Mouse (Mus musculus) left cerebral cortex, postnatal 25 days (tissue): ENCODE data around the gene Ncs1. TPM values are rescaled to one million over a fixed set of nuclear protein-coding genes. Genes with fewer than 3 reads are reported as not detected.

Source experiments
- DNase-seq, 2 experiments: peaks; one replicate each; pipeline ENCODE4 v3.0.0; 2022; ENCODE audit warnings: low spot score in 2 of 2, mixed read lengths in 1 of 2
- intact Hi-C: fragments of 180-260 bp; cut with DNase I; formaldehyde crosslinking; loops from one replicate; pipeline ENCODE4 v1.15.1; 2025
- total RNA-seq, 2 experiments: library from RNA; stranded (reverse); gene quantifications; 2 replicates each; pipeline ENCODE4 v1.2.3; 2021

Ncs1 gene
- total RNA-seq, 2 experiments from 2014 or later: 196 to 203 TPM

GRCm38 (mm10) chr2:31269847-31270246, 24.2 kb downstream of the Ncs1 start:
- no peak for DNase-seq
- intact Hi-C loops: no loop called here

GRCm38 (mm10) chr2:31270470-31270869, 24.8 kb downstream of the Ncs1 start:
- intact Hi-C loops: no loop called here
- no peak for DNase-seq

GRCm38 (mm10) chr2:31271071-31271470, 25.4 kb downstream of the Ncs1 start:
- intact Hi-C loops: no loop called here
- DNase-seq: no peak

- no peak for DNase-seq
These were observed 29.4 kb downstream of the Ncs1 start for GRCm38 (mm10) chr2:31274993-31275392.

GRCm38 (mm10) chr2:31277810-31278209, 32.2 kb downstream of the Ncs1 start:
- intact Hi-C loops: no loop called here
- DNase-seq: peak in 1 of 2 experiments; percentile 49

More at GRCm38 (mm10) chr2:31274993-31275392, 29.4 kb downstream of the Ncs1 start:
- intact Hi-C loops: no loop called here

GRCm38 (mm10) chr2:31278483-31278882, 32.9 kb downstream of the Ncs1 start:
- peak in 1 of 2 experiments; percentile 47 for DNase-seq
- intact Hi-C loops: no loop called here

GRCm38 (mm10) chr2:31281138-31281537, 35.5 kb downstream of the Ncs1 start:
- intact Hi-C loops: no loop called here
- peak in 1 of 2 experiments; percentile 71 for DNase-seq

- DNase-seq: no peak
- intact Hi-C loops: no loop called here
These were observed 36.6 kb downstream of the Ncs1 start for GRCm38 (mm10) chr2:31282266-31282665.

GRCm38 (mm10) chr2:31282880-31283279, 37.3 kb downstream of the Ncs1 start:
- intact Hi-C loops: no loop called here
- peak in 1 of 2 experiments; percentile 59 for DNase-seq

GRCm38 (mm10) chr2:31284531-31284930, 38.9 kb downstream of the Ncs1 start:
- intact Hi-C loops: no loop called here
- DNase-seq: no peak

GRCm38 (mm10) chr2:31291421-31291820, 45.8 kb downstream of the Ncs1 start:
- DNase-seq: peak; percentile 62 to 71
- intact Hi-C loops: loop anchor here (1.0 to 10.0 kb wide), 2 partner anchors 45 to 267 kb away; no protein-coding TSS in a partner anchor

- peak; percentile 75 to 76 for DNase-seq
- intact Hi-C loops: loop anchor here (2.0 to 10.0 kb wide), 2 partner anchors 100 to 270 kb away; no protein-coding TSS in a partner anchor
These were observed 49.4 kb downstream of the Ncs1 start for GRCm38 (mm10) chr2:31294985-31295384.

GRCm38 (mm10) chr2:31296395-31296794, 50.8 kb downstream of the Ncs1 start:
- intact Hi-C loops: loop anchor here (10.0 kb wide), 1 partner anchor 272 kb away; no protein-coding TSS in a partner anchor
- no peak for DNase-seq

GRCm38 (mm10) chr2:31297602-31298268, 52.1 kb downstream of the Ncs1 start:
- intact Hi-C loops: loop anchor here (10.0 kb wide), 1 partner anchor 273 kb away; no protein-coding TSS in a partner anchor

GRCm38 (mm10) chr2:31298814-31299213, 53.2 kb downstream of the Ncs1 start:
- intact Hi-C loops: loop anchor here (10.0 kb wide), 1 partner anchor 274 kb away; no protein-coding TSS in a partner anchor
- no peak for DNase-seq

More at GRCm38 (mm10) chr2:31297602-31298268, 52.1 kb downstream of the Ncs1 start:
- DNase-seq: peak; percentile 52 to 78

GRCm38 (mm10) chr2:31299266-31299665, 53.6 kb downstream of the Ncs1 start:
- DNase-seq: peak in 1 of 2 experiments; percentile 44
- intact Hi-C loops: loop anchor here (10.0 kb wide), 1 partner anchor 274 kb away; no protein-coding TSS in a partner anchor

GRCm38 (mm10) chr2:31299996-31300395, 54.4 kb downstream of the Ncs1 start:
- intact Hi-C loops: loop anchor here (10.0 kb wide), 1 partner anchor 275 kb away; no protein-coding TSS in a partner anchor
- DNase-seq: no peak

- intact Hi-C loops: no loop called here
- no peak for DNase-seq
These were observed 57.6 kb downstream of the Ncs1 start for GRCm38 (mm10) chr2:31303177-31303576.

GRCm38 (mm10) chr2:31304191-31304590, 58.6 kb downstream of the Ncs1 start:
- intact Hi-C loops: no loop called here

GRCm38 (mm10) chr2:31304801-31305665, 59.4 kb downstream of the Ncs1 start:
- intact Hi-C loops: loop anchor here (5.0 kb wide), 1 partner anchor 77 kb away; no protein-coding TSS in a partner anchor
- no peak for DNase-seq

More at GRCm38 (mm10) chr2:31304191-31304590, 58.6 kb downstream of the Ncs1 start:
- no peak for DNase-seq
